Mouse (Mus musculus) lung, adult 2 months (tissue): Measurements from ENCODE around the gene Sin3a. TPM values are rescaled to one million over a fixed set of nuclear protein-coding genes. Genes with fewer than 3 reads are reported as not detected.

Experiments
- DNase-seq: peaks from one replicate; pipeline ENCODE4 v3.0.0; 2022
- H3K4me1 ChIP-seq: fragments of 200-500 bp; 2 replicates; pipeline ENCODE4 v1.6.1; 2011; ENCODE audit warnings: low read length; ENCODE audit not compliant: control insufficient read depth, insufficient read depth
- H3K4me3 ChIP-seq: fragments of 200-500 bp; replicated peaks from 2 replicates; pipeline ENCODE3; 2011; ENCODE audit warnings: low read depth, mild to moderate bottlenecking, control low read depth, low read length; ENCODE audit errors: extremely low read depth
- CTCF ChIP-seq: fragments of 200-500 bp; IDR thresholded peaks from 2 replicates; pipeline ENCODE4 v1.5.1; 2011; ENCODE audit warnings: mild to moderate bottlenecking, low read length, control low read depth; ENCODE audit not compliant: insufficient read depth
- POLR2A ChIP-seq: fragments of 200-500 bp; IDR thresholded peaks from 2 replicates; pipeline ENCODE4 v1.6.1; 2011; ENCODE audit warnings: low read depth, mild to moderate bottlenecking, control low read depth, low read length, borderline replicate concordance; ENCODE audit errors: extremely low read depth
- WGBS: fragments of 180-500 bp; shearing (Covaris S2); methylation state at CpG from one replicate; pipeline ENCODE4 v1.1.7; 2018; 5-methylcytosine and 5-hydroxymethylcytosine counted together
- polyA plus RNA-seq: library from polyadenylated mRNA; depleted of rRNA; stranded (reverse); fragments of >200 nt; gene quantifications from 2 replicates; pipeline ENCODE4 v1.2.3, GENCODE M21; 2012; rRNA removed

Gene Sin3a
- polyA plus RNA-seq, 1 experiment = 68.4 TPM

DNA sequence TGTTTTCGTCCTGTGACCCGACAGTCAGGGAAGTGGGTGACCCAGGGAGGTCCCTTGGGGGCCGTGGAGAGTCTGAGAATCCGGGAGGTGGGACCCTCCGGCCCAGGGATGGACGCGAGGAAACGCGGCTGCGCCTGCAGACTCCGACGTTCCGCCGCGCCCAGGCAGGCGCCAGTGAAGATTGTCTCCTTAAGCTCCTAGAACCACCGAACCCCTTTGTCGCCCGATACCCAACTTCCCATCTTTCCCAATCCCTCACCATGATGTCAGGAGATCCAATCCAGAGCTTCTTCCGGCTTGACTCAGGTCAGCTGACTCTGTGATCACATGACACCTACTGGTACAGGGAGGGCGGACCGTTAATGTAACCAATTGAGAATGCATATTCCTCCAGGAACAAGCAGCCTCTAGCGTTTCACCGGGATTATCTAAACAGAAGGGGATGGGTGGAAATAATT is 86.2 kb downstream of the Sin3a start, which contains the start of gene Commd4:
Gene Commd4 (minus strand): TSS at position 319 of the 458 bp plus-strand sequence.
- TF ChIP-seq CTCF (no peak), POLR2A (peak; percentile 30; the same call in 1 of the 2 replicates)
- peak within 1 kb of the TSS; percentile 95 for H3K4me3 ChIP-seq
- H3K4me1 ChIP-seq = peaks cover 4% of the 10 kb centered on the region
- WGBS = under 1% methylated on average over 24 of the region's 24 CpGs
- peak; percentile 81 for DNase-seq

DNA sequence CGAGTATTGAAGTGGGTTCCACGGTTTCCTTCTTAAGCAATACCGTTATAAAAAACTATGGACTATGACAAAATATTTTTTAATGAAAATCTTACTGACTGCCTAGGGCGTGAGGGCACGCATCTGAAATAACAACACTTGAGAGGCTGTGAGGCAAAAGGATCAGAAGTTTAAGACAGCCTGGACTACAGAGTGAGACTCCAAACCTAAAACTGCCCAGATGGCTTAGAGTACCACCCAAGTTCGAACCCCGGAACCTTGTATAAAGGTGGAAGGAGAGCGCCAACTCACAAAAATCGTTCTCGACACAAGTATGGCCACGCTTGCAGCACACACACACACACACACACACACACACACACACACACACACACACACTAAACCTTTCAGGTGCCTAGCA is 86.7 kb downstream of the Sin3a start:
- Histone ChIP-seq H3K4me1 (peaks cover 4% of the 10 kb centered on the region), H3K4me3 (peak overlapping the region; percentile 95)
- WGBS = 30% methylated on average over 11 of the region's 11 CpGs
- TF ChIP-seq CTCF (no peak), POLR2A (no peak)
- DNase-seq = no peak

DNA sequence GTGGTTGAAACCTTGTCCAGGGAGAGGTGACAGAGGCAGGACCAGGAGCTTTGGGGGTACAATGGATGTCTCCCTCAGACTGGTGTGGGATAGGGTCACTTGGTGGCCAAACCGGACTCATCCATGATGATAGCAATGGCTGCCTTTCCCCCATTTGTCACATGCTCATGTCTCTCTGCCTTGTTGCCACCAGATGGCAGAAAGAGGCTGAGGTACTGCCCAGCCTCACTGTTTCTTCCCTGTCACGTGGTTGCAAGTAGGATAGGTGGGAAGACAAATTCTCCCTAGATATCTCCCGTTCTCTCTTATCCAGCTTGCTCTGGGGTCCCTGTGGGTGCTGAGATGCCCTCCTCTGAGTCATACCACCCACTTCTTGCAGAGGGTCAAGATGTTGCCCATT is 90.7 kb downstream of the Sin3a start:
- peaks cover 3% of the 10 kb centered on the region for H3K4me1 ChIP-seq
- DNase-seq = no peak
- TF ChIP-seq CTCF = peak; percentile 40; the same call in 1 of the 2 replicates
- TF ChIP-seq POLR2A = no peak
- no peak overlapping the region for H3K4me3 ChIP-seq
- 5% methylated on average over 3 of the region's 3 CpGs for WGBS

DNA sequence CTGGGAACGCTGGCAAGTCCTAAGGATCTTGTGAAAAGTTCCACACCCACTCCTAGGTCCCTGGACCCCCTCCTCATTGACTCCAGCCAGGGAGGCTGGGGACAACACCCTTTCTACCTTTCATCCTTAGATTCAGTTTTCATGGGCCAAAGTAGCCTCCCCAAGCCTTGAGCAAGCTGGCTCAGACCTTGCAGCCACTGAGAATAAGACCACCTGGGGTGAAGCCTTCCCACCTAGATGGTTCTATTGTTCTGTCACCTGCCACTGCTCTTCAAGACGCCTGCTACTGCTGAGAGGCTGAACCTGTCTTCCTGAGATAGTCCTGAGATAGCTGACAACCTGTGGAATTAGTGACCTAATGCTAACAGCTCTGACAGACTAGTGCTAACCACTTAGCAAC is 91.3 kb downstream of the Sin3a start:
- Histone ChIP-seq H3K4me3 (no peak overlapping the region), H3K4me1 (no peaks in the 10 kb centered on the region)
- DNase-seq = no peak
- 36% methylated on average over 2 of the region's 2 CpGs for WGBS
- TF ChIP-seq POLR2A = no peak
- TF ChIP-seq CTCF = no peak

DNA sequence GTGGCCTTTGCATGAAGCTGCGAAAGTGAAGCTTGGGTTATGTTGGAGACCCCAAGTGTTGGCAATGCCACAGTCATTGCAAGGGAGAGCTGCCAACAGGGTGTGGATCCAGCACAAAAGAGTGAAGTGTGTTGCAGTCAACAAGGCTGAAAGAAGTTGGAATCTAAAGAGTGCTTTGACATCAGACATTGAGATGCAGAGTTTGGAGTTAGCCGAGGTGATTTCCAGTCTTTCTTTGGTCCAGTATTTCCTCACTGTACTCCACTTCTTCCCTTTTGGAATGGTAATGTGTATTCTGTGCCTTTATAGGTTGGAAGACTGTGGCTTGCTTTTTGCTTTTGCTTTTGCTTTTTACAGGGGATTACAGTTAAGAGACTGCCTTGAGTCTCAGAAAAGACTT is 94.3 kb downstream of the Sin3a start:
- no peak for DNase-seq
- Histone ChIP-seq H3K4me1 (no peaks in the 10 kb centered on the region), H3K4me3 (no peak overlapping the region)
- TF ChIP-seq POLR2A (no peak), CTCF (no peak)
- 86% methylated on average over 2 of the region's 2 CpGs for WGBS

DNA sequence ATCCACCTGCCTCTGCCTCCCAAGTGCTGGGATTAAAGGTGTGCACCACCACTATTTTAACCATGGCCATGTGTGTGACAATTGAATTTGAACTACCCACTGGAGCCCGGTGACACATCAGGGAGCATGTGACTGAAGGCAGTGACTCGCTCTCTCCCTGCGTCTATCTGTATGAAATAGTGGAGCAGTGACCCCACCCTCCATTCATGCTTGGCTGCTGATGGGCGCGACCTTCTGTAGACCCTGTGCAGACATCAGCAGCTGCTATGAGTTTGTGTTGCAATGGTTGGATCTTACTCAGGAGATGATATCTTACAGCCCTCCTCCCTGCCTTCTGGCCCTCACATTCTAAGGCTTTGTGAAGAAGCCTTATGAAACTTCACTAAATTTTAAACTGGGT is 96.6 kb downstream of the Sin3a start:
- no peaks in the 10 kb centered on the region for H3K4me1 ChIP-seq
- no peak overlapping the region for H3K4me3 ChIP-seq
- TF ChIP-seq CTCF (no peak), POLR2A (no peak)
- 70% methylated on average over 5 of the region's 5 CpGs for WGBS
- DNase-seq = no peak

Other genes starting within 250 kb of the Sin3a start
- gene Odf3l1, start 207.4 kb upstream of the Sin3a start, polyA plus RNA-seq = 1.7 and 1.8 TPM in 2 replicates
- 19.5 and 21.2 TPM in 2 replicates for gene Cspg4, start 207.0 kb upstream of the Sin3a start, polyA plus RNA-seq
- 22.4 and 23.6 TPM in 2 replicates for gene Snx33, start 143.7 kb upstream of the Sin3a start, polyA plus RNA-seq
- 195 and 264 TPM in 2 replicates for gene Imp3, start 134.6 kb upstream of the Sin3a start, polyA plus RNA-seq
- gene Snupn, start 121.2 kb upstream of the Sin3a start, polyA plus RNA-seq = 3.8 and 5.0 TPM in 2 replicates
- 30.3 and 35.4 TPM in 2 replicates for gene Ptpn9, start 77.1 kb upstream of the Sin3a start, polyA plus RNA-seq
- gene Man2c1, start 58.6 kb downstream of the Sin3a start, polyA plus RNA-seq = 232 and 233 TPM in 2 replicates
- 10.2 and 10.4 TPM in 2 replicates for gene Neil1, start 76.3 kb downstream of the Sin3a start, polyA plus RNA-seq
- gene Commd4, start 86.3 kb downstream of the Sin3a start, polyA plus RNA-seq = 110 and 137 TPM in 2 replicates
- gene Trcg1, start 164.5 kb downstream of the Sin3a start, polyA plus RNA-seq = not detected in 2 replicates
- gene 1700017B05Rik, start 190.6 kb downstream of the Sin3a start, polyA plus RNA-seq = 12.1 and 12.5 TPM in 2 replicates